Mouse (Mus musculus): ENCODE data around the gene Gm28308.

- no peak for TF ChIP-seq CTCF (IDR thresholded peaks at IDR 0.05; ENCODE audit: extremely low read depth, insufficient read depth, insufficient read length, insufficient replicate concordance)
- TF ChIP-seq POLR2A (IDR thresholded peaks at IDR 0.05; ENCODE audit: low read depth, low read length), result no peak
These were observed 55.5 kb downstream of the Gm28308 start for GRCm38 (mm10) chr6:52157466-52158275.
